Mouse (Mus musculus) skeletal muscle tissue, adult 2 months (tissue): ENCODE measurements at regions not wholly inside any gene's neighbourhood (a gene's known extent, or its start where the extent isn't known, plus 50 kb on each side); places are given as distances from the start of the nearest gene placed in this dataset.

Experiments
- DNase-seq: peaks from one replicate; pipeline ENCODE4 v3.0.0-alpha.2; 2012; ENCODE audit warnings: low read depth, low spot score

- DNase-seq = peak; percentile 39
These were observed 171.2 kb downstream of the 4933412E24Rik start for GRCm38 (mm10) chr15:59845158-59845739.

GRCm38 (mm10) chr15:59836631-59837030 is 179.8 kb downstream of the 4933412E24Rik start:
- no peak for DNase-seq

- no peak for DNase-seq
These were observed 183.2 kb downstream of the 4933412E24Rik start for GRCm38 (mm10) chr15:59833232-59833631.

- no peak for DNase-seq
These were observed 184.9 kb downstream of the 4933412E24Rik start for GRCm38 (mm10) chr15:59831481-59831880.

- no peak for DNase-seq
These were observed 185.6 kb downstream of the 4933412E24Rik start for GRCm38 (mm10) chr15:59830553-59831462.

- peak; percentile 82 for DNase-seq
These were observed 188.0 kb downstream of the 4933412E24Rik start for GRCm38 (mm10) chr15:59828421-59828820.

GRCm38 (mm10) chr15:59826164-59826950 is 190.1 kb downstream of the 4933412E24Rik start:
- DNase-seq = no peak

GRCm38 (mm10) chr15:59823921-59824320 is 192.5 kb downstream of the 4933412E24Rik start:
- DNase-seq = no peak

- peak; percentile 38 for DNase-seq
These were observed 193.3 kb downstream of the 4933412E24Rik start for GRCm38 (mm10) chr15:59822995-59823681.

- no peak for DNase-seq
These were observed 196.1 kb downstream of the 4933412E24Rik start for GRCm38 (mm10) chr15:59820317-59820716.

- DNase-seq = no peak
These were observed 200.4 kb downstream of the 4933412E24Rik start for GRCm38 (mm10) chr15:59816031-59816430.

- no peak for DNase-seq
These were observed 204.8 kb downstream of the 4933412E24Rik start for GRCm38 (mm10) chr15:59811566-59811965.

GRCm38 (mm10) chr15:59809361-59809760 is 207.1 kb downstream of the 4933412E24Rik start:
- no peak for DNase-seq

GRCm38 (mm10) chr15:59807723-59808122 is 208.7 kb downstream of the 4933412E24Rik start:
- DNase-seq = no peak

- no peak for DNase-seq
These were observed 210.6 kb downstream of the 4933412E24Rik start for GRCm38 (mm10) chr15:59805771-59806170.

- no peak for DNase-seq
These were observed 211.6 kb downstream of the 4933412E24Rik start for GRCm38 (mm10) chr15:59804821-59805220.

- DNase-seq = no peak
These were observed 212.0 kb downstream of the 4933412E24Rik start for GRCm38 (mm10) chr15:59804394-59804793.

GRCm38 (mm10) chr15:59802276-59802675 is 214.1 kb downstream of the 4933412E24Rik start:
- no peak for DNase-seq

GRCm38 (mm10) chr15:59799124-59799815 is 217.1 kb downstream of the 4933412E24Rik start:
- no peak for DNase-seq

GRCm38 (mm10) chr15:59798486-59798885 is 217.9 kb downstream of the 4933412E24Rik start:
- DNase-seq = no peak

- DNase-seq = peak; percentile 88
These were observed 220.7 kb downstream of the 4933412E24Rik start for GRCm38 (mm10) chr15:59795717-59796116.
